Mouse (Mus musculus): ENCODE data around the gene BC049762.

Gene BC049762

DNA sequence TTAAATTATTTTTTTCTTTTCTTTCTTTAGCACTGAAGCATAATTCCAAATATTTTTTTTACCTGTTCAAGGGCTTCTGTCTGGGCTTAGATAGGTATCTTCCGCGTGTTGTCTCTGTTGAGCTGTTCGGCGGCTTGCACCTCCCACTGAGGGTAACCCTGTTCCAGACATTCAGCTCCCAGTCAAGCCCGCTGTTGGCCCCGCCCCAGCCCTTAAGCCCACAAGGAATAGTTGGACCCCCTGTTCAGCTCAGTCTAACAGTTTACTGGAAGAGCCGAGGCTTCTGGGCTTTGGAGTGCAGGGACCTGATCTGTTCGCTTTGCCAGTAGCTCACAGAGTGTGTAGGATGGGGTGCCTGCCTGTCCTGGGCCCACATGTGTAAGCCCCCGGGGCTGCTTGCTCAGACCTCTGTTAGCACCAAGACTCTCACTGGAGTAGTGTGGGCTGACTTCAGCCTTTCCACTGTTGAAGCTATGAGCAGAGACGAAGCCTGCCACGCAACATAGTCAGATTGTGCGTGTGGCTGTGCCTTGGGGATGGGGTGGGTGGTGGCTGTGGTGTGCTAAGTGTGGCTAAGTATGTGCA, 43.4 kb downstream of the BC049762 start:
- no peak for DNase-seq (ENCODE audit: low spot score)

DNA sequence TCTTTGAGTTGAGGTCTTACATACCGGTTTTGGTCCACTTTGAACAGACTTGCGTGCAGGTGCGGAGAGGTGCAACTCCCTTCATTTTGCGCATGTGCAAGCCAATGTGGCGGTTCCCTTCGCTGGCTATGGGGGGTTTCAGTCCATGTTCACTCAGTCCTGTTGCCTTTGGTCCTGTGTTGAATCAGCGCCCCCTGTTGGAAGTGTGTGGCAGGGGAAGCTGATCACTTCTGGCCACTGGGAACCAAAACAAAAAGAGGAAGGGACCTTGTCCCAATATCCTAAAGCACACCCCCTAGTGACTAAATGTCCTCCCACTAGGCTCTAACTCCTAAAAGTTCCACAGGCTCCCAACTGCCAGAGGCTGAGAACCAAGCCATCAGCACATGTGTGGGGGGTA, 48.8 kb downstream of the BC049762 start:
- no peak for DNase-seq (ENCODE audit: low spot score)

DNA sequence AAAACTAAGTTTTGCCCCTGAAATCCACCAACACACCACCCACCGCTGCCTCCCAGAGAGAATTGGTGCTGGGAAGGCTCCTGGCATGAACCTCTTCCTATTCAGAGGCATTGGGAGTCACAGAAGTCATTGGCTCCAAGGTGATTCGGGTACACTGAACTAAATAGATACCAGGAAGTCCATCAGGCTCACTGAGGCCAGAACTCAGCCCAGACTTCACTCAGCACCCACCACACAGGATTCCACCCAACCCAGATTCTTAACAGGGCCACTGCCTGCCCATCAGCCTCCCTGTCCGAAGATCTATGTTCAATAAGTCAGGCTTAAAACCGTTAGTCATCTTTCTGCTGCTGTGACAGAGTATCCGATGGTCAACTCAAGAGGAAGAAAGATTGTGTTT, 51.4 kb downstream of the BC049762 start:
- DNase-seq (ENCODE audit: low spot score), result no peak

DNA sequence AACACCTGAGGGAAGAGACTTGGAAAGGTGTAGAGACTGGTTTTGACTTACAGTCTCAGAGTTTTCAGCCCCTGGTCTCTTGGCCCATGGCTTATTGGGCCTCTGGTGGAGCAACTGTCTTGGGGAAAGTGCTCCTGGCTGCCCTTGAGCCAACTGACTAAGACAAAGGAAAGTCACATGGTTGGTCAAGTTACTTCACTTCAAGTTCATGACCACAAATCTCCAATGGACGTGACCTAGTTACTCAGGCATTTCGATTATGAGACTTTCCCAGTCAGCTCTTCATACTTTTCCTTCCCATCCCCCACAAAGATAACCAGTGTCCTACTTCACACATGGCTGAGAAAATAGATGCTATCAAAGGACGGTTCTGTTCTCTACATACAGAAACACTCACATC, 55.1 kb downstream of the BC049762 start:
- DNase-seq (ENCODE audit: low spot score), result no peak
